9 mouse cellular contexts compared by ENCODE assay signal in the genomic region with DNA sequence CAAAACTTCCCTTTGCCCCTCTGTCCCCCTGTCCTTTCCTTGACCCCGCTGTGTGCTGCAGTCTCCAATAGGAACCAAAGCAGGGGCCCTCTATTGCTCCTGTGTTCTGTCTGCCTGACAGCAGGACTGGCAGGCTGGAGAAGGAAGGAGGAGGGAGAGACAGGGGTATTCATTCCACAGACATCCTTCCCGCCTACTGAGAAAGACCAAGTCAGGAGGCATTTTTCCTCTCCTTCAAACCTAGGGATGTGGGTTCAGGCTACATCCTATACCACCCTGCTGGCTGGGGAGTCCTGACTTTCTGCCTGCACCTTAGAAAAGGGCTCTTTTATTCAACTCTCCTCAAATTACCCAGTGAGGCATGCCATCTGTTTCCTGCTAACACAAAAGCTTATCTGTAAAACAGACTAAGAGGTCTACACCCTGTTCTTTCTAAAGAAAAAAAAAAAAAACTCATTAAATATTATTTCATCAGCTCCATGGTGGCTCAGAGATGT.
DNase-seq lines count a peak whose midpoint lies in the region; ATAC-seq lines count a peak whose summit lies in the region.
"Had no signal": no experiment of that assay in that cellular context is flagged by ENCODE, and none has a peak within 500 bp of the region (broad histone marks: within the 10 kb centered on the region; RNA-seq: fewer than 3 reads in every experiment).

No protein-coding gene starts in this region.

- no peak overlapping the region for H3K4me2 ChIP-seq in heart, embryonic 15.5 days
- no peak overlapping the region for H3K4me2 ChIP-seq in forebrain, embryonic 15.5 days (replicated peaks)

- 10% methylated on average over 2 of the region's 2 CpGs for WGBS in heart, embryonic 15.5 days
- 15% methylated on average over 2 of the region's 2 CpGs for WGBS in forebrain, embryonic 15.5 days

- H3K27me3 ChIP-seq in heart, embryonic 15.5 days = no peaks in the 10 kb centered on the region
- H3K27me3 ChIP-seq in forebrain, embryonic 15.5 days = no peaks in the 10 kb centered on the region

- intact Hi-C loops in left cerebral cortex, postnatal 25 days (cut with DNase I) = no loop called here
- intact Hi-C loops in gastrocnemius, postnatal 36 days (cut with DNase I) = no loop called here

- H3K4me3 ChIP-seq in heart, embryonic 15.5 days = no peak overlapping the region
- no peak overlapping the region for H3K4me3 ChIP-seq in forebrain, embryonic 15.5 days

- H3K36me3 ChIP-seq in heart, embryonic 15.5 days = no peaks in the 10 kb centered on the region
- no peaks in the 10 kb centered on the region for H3K36me3 ChIP-seq in forebrain, embryonic 15.5 days

- H3K27ac ChIP-seq in heart, embryonic 15.5 days = peak overlapping the region; percentile 22; the same call in 1 of the 2 replicates
- no peak overlapping the region for H3K27ac ChIP-seq in forebrain, embryonic 15.5 days (replicated peaks)

- H3K9ac ChIP-seq in heart, embryonic 15.5 days = no peak overlapping the region
- no peak overlapping the region for H3K9ac ChIP-seq in forebrain, embryonic 15.5 days (replicated peaks)

- DNase-seq in heart, adult 11 months = no peak
- peak; percentile 23 for DNase-seq in MEL-GATA-1-ER (ENCODE audit: extremely low read depth, low read depth)
- peak; percentile 79 for DNase-seq in mesoderm, embryonic 11.5 days (ENCODE audit: low read depth, low spot score)
- no peak for DNase-seq in spleen, postnatal 36 days (ENCODE audit: low spot score in 2 of 2)
- no peak for DNase-seq in left cerebral cortex, postnatal 25 days (ENCODE audit: low spot score in 2 of 2)
- DNase-seq in gastrocnemius, postnatal 36 days = no peak
- DNase-seq: cerebellum, adult 11 months had no signal

- ATAC-seq in heart, embryonic 15.5 days (replicated peaks; ENCODE audit: insufficient number of reproducible peaks, insufficient read depth, low FRiP score, low read depth) = no peak
- ATAC-seq in forebrain, embryonic 15.5 days (replicated peaks) = 0 out of 2 replicates have a peak, but pooled peaks have one; percentile 43

- H3K9me3 ChIP-seq in heart, embryonic 15.5 days (replicated peaks) = no peaks in the 10 kb centered on the region
- H3K9me3 ChIP-seq in forebrain, embryonic 15.5 days = no peaks in the 10 kb centered on the region

- H3K4me1 ChIP-seq in heart, embryonic 15.5 days (replicated peaks) = peaks cover 10% of the 10 kb centered on the region
- H3K4me1 ChIP-seq in forebrain, embryonic 15.5 days = 0 out of 2 replicates have a peak, but pooled peaks cover 3% of the 10 kb centered on the region

Comparison
In these comparisons a context has a peak if more than half of its experiments do, and no peak if none do; other contexts are left out.
1. DNase-seq: peak in MEL-GATA-1-ER (single experiment) and mesoderm, embryonic 11.5 days (single experiment); none in heart, adult 11 months (single experiment), spleen, postnatal 36 days (0 of 2), left cerebral cortex, postnatal 25 days (0 of 2) and gastrocnemius, postnatal 36 days (0 of 2).